Mouse (Mus musculus) cerebellum, adult 2 months (tissue): ENCODE results near the gene Prox1.

Experiments
- CTCF ChIP-seq: fragments of 200-500 bp; IDR thresholded peaks from 2 replicates; pipeline ENCODE4 v1.5.1; 2011; ENCODE audit warnings: low read depth, mild to moderate bottlenecking, control low read depth, low read length, moderate library complexity, borderline replicate concordance; ENCODE audit not compliant: insufficient read depth
- POLR2A ChIP-seq: fragments of 200-500 bp; IDR thresholded peaks from 2 replicates; pipeline ENCODE4 v1.6.1; 2011; ENCODE audit warnings: low read length, control low read depth, borderline replicate concordance; ENCODE audit not compliant: insufficient read depth

DNA sequence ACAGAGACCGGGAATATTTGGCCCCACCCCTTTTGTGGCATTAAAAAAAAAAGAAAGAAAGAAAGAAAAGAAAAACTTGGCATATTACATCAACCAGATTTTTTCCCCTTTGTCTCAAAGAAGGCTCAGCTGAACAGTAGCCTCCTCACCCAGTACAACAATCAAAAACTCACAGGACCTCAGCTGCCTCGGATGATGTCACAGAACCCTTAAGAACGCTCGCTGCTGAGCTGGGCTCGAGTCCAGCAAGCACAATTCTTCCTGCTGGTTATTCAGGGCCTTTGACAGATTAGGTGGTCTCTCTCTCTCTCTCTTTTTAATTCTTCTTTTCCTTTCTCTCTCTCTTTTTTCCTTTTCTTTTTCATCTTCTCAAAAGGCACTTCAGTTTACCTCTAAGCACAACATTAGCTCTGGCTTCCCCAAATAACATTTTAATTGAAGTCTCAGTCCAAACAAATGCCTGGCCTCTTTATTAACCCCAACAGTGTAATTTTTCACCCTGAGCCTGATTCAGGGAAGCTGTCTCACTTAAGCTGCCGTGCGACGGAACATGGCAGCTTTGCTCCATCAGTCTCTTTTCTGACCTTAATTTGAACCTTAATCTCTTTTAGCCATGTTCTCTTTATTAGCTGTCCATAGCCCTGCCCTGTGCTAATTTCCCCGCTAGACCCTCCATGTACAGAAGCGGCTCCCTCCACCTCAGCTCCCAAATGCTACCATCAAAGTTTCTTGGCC lies 19.9 kb upstream of the Prox1 start:
- no peak for TF ChIP-seq POLR2A
- TF ChIP-seq CTCF, result no peak
